Mouse (Mus musculus) cerebellum, postnatal 25 days (tissue): Measurements from ENCODE around the gene Fgf8.

ENCODE experiments used
- DNase-seq, 2 experiments: peaks; one replicate each; pipeline ENCODE4 v3.0.0; 2021; ENCODE audit warnings: mixed read lengths in 2 of 2

Fgf8 gene

GRCm38 (mm10) chr19:45725677-45726277 is 16.9 kb downstream of the Fgf8 start:
- no peak for DNase-seq

DNA sequence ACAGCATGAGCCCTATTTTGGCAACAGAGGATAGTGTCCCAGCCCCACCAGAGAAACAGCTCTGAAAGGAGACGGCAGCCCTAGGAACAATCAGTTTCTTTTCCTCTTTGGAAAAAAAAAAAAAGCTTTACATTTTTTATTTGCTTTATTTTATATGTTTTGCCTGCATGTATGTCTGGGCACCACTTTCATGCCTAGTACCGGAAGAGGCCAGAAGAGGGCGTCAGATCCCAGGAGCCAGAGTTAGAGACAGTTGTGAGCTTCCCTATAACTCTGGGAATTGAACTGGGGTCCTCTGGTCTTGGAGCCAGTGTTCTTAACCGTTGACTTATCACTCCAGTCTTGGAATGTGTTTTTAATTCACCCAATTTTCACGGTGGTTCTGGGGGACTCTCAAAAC is 20.5 kb downstream of the Fgf8 start:
- no peak for DNase-seq

DNA sequence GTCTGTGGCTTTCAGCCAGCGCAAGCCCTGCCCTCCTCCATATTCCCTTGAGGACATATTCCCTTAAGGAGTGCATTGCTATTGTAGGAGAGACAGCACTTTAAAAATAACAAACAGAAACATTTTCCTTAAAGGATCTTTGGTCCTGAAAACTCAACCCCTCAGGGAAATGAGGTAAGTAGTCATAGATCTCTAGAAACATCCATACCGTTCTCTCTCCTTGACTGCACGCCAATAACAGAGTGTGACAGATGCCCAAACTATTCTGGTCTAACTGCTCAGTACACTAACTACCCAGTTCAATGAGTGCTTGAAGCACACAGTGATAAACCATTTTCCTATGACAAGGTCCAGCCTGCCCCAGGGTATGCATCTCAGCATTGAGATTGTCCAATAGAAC is 24.4 kb downstream of the Fgf8 start:
- no peak for DNase-seq

- peak; percentile 67 to 79 for DNase-seq
Observed at GRCm38 (mm10) chr19:45717493-45718220, 25.1 kb downstream of the Fgf8 start.

GRCm38 (mm10) chr19:45708704-45709103 is 34.0 kb downstream of the Fgf8 start:
- DNase-seq: no peak

GRCm38 (mm10) chr19:45696281-45696600 is 46.5 kb downstream of the Fgf8 start:
- DNase-seq: no peak

- no peak for DNase-seq
Observed at GRCm38 (mm10) chr19:45695496-45696280, 47.0 kb downstream of the Fgf8 start.

DNA sequence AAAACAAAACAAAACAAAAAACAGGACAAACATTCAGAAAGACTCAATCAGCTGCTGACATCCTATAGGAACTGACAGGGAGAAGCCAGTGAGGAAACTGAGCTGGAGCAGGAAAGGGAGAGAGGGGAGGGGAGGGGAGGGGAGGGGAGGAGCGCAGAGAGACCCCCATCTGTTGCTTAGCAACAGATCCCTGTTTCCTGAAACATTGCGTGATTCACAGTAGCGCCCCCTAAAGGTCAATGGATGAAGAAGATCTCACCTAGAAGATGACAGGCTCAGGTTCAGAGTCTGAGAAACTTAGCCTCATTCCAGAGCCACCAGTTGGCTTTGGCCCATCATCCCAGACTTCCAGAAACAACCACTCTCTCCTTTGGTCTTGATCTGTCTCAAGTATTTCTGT is 48.7 kb downstream of the Fgf8 start:
- no peak for DNase-seq

- DNase-seq: no peak
Observed at GRCm38 (mm10) chr19:45692211-45692610, 50.5 kb downstream of the Fgf8 start.

DNA sequence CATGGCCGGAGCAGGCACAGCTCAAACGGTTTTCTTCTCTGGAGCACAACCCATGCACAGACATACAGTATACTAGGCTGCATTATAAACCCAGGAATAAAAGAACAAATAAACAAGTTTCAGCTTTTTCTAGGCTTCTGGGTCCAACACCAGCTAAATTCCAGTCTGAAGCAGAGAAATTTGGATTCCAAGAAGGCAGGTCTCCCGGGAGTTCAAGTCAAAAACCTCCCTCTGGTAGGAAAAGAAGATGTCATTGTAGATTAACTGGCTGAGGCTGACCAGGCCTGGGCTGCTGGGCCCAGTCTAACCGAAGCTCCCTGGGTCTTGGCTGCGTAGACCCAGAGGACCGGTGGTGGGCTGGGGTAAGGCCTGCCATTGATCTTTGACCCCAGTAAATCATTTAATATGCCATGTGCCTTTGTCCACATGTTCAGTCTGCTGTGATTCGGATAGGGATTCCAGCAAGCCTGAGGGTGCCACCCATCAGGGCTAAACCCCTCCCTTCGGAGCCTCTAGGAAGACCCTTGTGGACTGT is 51.6 kb downstream of the Fgf8 start:
- no peak for DNase-seq

DNA sequence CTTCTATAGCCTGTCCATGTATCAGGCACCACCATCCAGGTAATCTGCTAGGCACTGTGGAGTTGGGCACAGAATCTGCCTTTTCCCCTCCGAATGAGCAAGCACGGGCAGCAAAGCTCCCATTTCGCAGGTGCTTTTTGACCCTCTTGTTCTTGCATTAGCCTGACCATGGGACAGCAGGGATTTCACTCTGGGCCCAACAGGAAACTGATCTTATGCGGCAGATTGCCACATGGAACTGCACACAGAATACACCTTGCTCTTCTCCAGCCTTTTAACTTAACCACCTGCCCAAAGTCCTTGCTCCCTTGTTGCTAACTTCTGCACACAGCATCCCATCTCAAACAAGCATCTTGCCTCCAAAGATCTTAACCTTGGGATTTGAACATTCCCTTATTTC is 55.7 kb downstream of the Fgf8 start:
- DNase-seq: no peak
